Mouse (Mus musculus): Measurements from ENCODE around the gene Fgfr2.

Fgfr2 gene

GRCm38 (mm10) chr7:132282576-132282975, 840.6 kb downstream of the Fgfr2 start:
- peaks cover 13% of the 10 kb centered on the region for H3K4me1 ChIP-seq (replicated peaks; ENCODE audit: low read depth, low read length)
- H3K36me3 ChIP-seq (ENCODE audit: insufficient read depth, low read length), result no peaks in the 10 kb centered on the region
- no peaks in the 10 kb centered on the region for H3K27me3 ChIP-seq (ENCODE audit: insufficient read depth, low read length)
- TF ChIP-seq NANOG (IDR thresholded peaks at IDR 0.05; ENCODE audit: borderline replicate concordance, low read length), result no peak
- TF ChIP-seq CTCF (conservative IDR thresholded peaks at IDR 0.05; ENCODE audit: low read length), result no peak
- no peak for TF ChIP-seq POU5F1 (IDR thresholded peaks at IDR 0.05; ENCODE audit: borderline replicate concordance, low read length)
- no peak overlapping the region for H3K4me3 ChIP-seq (replicated peaks; ENCODE audit: low read length)
- no peaks in the 10 kb centered on the region for H3K9me3 ChIP-seq (ENCODE audit: low read length)

DNA sequence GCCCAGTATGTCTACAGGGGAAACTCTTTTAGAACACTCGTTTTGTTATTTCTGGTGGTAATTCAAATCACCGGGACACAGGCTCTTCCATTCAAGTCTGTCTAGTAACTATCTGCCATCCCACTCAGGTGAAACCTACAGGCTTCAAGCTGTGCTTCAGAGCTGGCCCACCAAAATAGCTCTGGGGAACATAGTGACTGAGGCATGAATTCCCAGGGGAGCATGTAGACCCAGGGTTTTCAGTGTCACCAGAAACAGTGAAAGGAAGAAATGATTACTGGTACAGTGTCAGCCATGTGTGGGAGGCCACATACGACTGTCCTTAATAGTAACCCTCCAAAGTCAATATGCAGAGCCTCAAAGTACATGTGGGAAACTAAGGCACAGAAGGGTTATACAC, 841.0 kb downstream of the Fgfr2 start:
- TF ChIP-seq CTCF (conservative IDR thresholded peaks at IDR 0.05; ENCODE audit: low read length) (no peak), POU5F1 (IDR thresholded peaks at IDR 0.05; ENCODE audit: borderline replicate concordance, low read length) (no peak), NANOG (IDR thresholded peaks at IDR 0.05; ENCODE audit: borderline replicate concordance, low read length) (no peak)
- H3K4me3 ChIP-seq (replicated peaks; ENCODE audit: low read length), result no peak overlapping the region
- peaks cover 10% of the 10 kb centered on the region for H3K4me1 ChIP-seq (replicated peaks; ENCODE audit: low read depth, low read length)

GRCm38 (mm10) chr7:132281753-132282152, 841.4 kb downstream of the Fgfr2 start:
- Histone ChIP-seq H3K36me3 (ENCODE audit: insufficient read depth, low read length) (no peaks in the 10 kb centered on the region), H3K4me1 (replicated peaks; ENCODE audit: low read depth, low read length) (peaks cover 5% of the 10 kb centered on the region), H3K9me3 (ENCODE audit: low read length) (no peaks in the 10 kb centered on the region), H3K27me3 (ENCODE audit: insufficient read depth, low read length) (no peaks in the 10 kb centered on the region), H3K4me3 (replicated peaks; ENCODE audit: low read length) (no peak overlapping the region)
- TF ChIP-seq POU5F1 (IDR thresholded peaks at IDR 0.05; ENCODE audit: borderline replicate concordance, low read length), result no peak
- no peak for TF ChIP-seq NANOG (IDR thresholded peaks at IDR 0.05; ENCODE audit: borderline replicate concordance, low read length)
- no peak for TF ChIP-seq CTCF (conservative IDR thresholded peaks at IDR 0.05; ENCODE audit: low read length)

More for the DNA sequence above, 841.0 kb downstream of the Fgfr2 start:
- H3K27me3 ChIP-seq (ENCODE audit: insufficient read depth, low read length), result no peaks in the 10 kb centered on the region
- H3K9me3 ChIP-seq (ENCODE audit: low read length), result no peaks in the 10 kb centered on the region
- H3K36me3 ChIP-seq (ENCODE audit: insufficient read depth, low read length), result no peaks in the 10 kb centered on the region

GRCm38 (mm10) chr7:132278658-132279057, 844.5 kb downstream of the Fgfr2 start:
- no peaks in the 10 kb centered on the region for H3K27me3 ChIP-seq (ENCODE audit: insufficient read depth, low read length)
- TF ChIP-seq POU5F1 (IDR thresholded peaks at IDR 0.05; ENCODE audit: borderline replicate concordance, low read length) (no peak), CTCF (conservative IDR thresholded peaks at IDR 0.05; ENCODE audit: low read length) (no peak), NANOG (IDR thresholded peaks at IDR 0.05; ENCODE audit: borderline replicate concordance, low read length) (no peak)

DNA sequence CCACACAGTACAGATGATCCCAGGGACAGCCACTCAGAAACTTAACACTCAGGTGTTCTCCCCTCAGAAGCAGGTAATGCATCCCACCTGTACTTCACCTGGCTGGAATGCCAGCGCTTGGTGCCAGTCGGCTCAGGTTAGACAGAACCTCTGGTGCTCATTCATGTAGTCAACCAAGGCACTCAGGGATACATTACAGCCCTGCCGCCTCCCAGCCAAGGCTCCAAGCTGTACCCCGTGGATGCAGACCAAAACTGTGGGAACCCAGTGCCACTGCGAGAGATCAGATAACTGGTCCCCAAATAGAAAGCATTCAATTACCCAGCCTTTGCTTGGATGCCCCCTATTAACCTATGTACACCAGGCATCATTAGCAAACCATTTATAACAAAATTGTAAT, 846.9 kb downstream of the Fgfr2 start:
- Histone ChIP-seq H3K9me3 (ENCODE audit: low read length) (no peaks in the 10 kb centered on the region), H3K36me3 (ENCODE audit: insufficient read depth, low read length) (no peaks in the 10 kb centered on the region), H3K27me3 (ENCODE audit: insufficient read depth, low read length) (no peaks in the 10 kb centered on the region), H3K4me3 (replicated peaks; ENCODE audit: low read length) (no peak overlapping the region), H3K4me1 (replicated peaks; ENCODE audit: low read depth, low read length) (no peaks in the 10 kb centered on the region)
- TF ChIP-seq NANOG (IDR thresholded peaks at IDR 0.05; ENCODE audit: borderline replicate concordance, low read length) (no peak), POU5F1 (IDR thresholded peaks at IDR 0.05; ENCODE audit: borderline replicate concordance, low read length) (no peak), CTCF (conservative IDR thresholded peaks at IDR 0.05; ENCODE audit: low read length) (no peak)

More at GRCm38 (mm10) chr7:132278658-132279057, 844.5 kb downstream of the Fgfr2 start:
- no peaks in the 10 kb centered on the region for H3K9me3 ChIP-seq (ENCODE audit: low read length)
- H3K36me3 ChIP-seq (ENCODE audit: insufficient read depth, low read length), result no peaks in the 10 kb centered on the region
- H3K4me3 ChIP-seq (replicated peaks; ENCODE audit: low read length), result no peak overlapping the region
- no peaks in the 10 kb centered on the region for H3K4me1 ChIP-seq (replicated peaks; ENCODE audit: low read depth, low read length)

DNA sequence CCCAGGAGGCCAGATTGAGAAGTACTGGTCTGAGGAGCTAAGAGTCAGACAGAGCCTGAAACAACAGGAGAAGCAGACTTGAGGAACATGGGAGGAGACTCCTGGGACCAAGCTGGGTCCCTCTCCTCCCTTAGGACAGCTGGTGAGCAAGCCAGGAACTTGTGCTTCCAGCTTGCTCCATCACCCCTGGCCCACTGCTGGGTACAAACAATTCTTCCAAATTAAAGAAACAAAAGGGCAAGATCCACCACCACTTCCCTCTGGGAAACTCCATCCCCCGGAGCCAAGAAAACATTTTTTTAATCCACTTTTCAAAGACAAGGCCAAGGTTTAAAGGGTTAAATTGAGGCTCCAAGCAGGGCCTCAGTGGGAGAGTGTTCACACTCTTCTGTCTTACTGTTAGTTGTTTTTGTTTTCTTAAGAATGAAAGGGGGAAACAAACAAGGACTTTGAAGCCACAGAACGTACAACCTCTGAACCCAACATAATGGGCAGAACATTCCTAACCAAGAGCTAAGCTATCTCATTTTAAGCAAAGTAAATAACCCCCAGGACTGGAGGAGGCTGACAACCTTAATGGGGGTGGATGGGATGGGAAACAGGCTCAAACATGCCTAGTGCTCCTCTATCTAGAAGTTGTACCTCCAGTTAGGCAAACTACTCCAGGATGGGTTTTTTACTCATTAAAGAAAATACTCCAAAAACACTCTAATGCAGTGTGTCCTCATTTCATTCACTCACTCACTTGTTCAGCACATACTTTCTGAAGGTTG, 849.2 kb downstream of the Fgfr2 start:
- peaks cover 1% of the 10 kb centered on the region; the same call in 1 of the 2 replicates for H3K4me1 ChIP-seq (replicated peaks; ENCODE audit: low read depth, low read length)
- no peak overlapping the region for H3K4me3 ChIP-seq (replicated peaks; ENCODE audit: low read length)
- H3K27me3 ChIP-seq (ENCODE audit: insufficient read depth, low read length), result no peaks in the 10 kb centered on the region; the same call in 1 of the 2 replicates
- TF ChIP-seq CTCF (conservative IDR thresholded peaks at IDR 0.05; ENCODE audit: low read length) (no peak), POU5F1 (IDR thresholded peaks at IDR 0.05; ENCODE audit: borderline replicate concordance, low read length) (no peak), NANOG (IDR thresholded peaks at IDR 0.05; ENCODE audit: borderline replicate concordance, low read length) (no peak)
- no peaks in the 10 kb centered on the region for H3K36me3 ChIP-seq (ENCODE audit: insufficient read depth, low read length)
- H3K9me3 ChIP-seq (ENCODE audit: low read length), result no peaks in the 10 kb centered on the region

DNA sequence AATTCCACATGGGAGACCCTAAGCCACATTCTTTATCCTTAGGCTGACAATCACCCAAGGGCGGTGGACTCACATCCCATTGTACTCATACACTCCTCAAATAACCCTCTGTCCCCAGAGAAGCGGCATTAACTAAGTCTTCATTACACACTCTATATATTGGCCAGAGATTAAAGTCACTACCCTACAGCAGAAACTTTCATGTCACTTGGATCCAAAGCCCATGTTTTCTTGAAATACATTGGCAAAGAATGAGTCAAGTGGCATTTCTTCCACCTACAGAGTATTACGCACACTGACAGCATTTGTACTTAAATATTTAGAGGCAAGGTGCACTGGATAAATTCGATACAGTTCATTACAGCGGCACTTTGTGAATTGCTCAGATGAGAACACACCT, 850.2 kb downstream of the Fgfr2 start:
- H3K4me1 ChIP-seq (replicated peaks; ENCODE audit: low read depth, low read length), result peaks cover 4% of the 10 kb centered on the region; the same call in 1 of the 2 replicates
- no peaks in the 10 kb centered on the region for H3K36me3 ChIP-seq (ENCODE audit: insufficient read depth, low read length)
- H3K4me3 ChIP-seq (replicated peaks; ENCODE audit: low read length), result no peak overlapping the region
- no peak for TF ChIP-seq NANOG (IDR thresholded peaks at IDR 0.05; ENCODE audit: borderline replicate concordance, low read length)
- TF ChIP-seq POU5F1 (IDR thresholded peaks at IDR 0.05; ENCODE audit: borderline replicate concordance, low read length), result no peak
- no peak for TF ChIP-seq CTCF (conservative IDR thresholded peaks at IDR 0.05; ENCODE audit: low read length)
- no peaks in the 10 kb centered on the region for H3K9me3 ChIP-seq (ENCODE audit: low read length)
- no peaks in the 10 kb centered on the region; the same call in 1 of the 2 replicates for H3K27me3 ChIP-seq (ENCODE audit: insufficient read depth, low read length)

DNA sequence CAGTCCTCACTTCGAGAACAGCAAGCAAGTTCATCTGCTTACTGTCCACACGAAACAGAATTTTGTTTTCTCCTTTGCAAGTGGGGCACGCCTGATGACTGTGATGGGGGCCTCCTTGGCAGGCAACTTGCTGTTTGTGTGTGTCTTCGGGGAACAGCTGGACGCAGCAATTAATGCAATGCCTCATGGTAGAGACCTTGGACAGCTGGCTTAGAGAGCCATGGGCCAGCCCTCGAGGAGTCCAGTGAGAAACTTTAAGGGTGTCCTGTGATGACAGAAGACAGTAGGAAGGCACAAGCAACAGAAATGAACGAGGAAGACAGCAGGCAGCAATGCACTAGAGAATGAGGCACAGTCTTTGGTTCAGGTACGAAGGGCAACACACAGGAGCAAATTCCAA, 852.8 kb downstream of the Fgfr2 start:
- H3K9me3 ChIP-seq (ENCODE audit: low read length), result no peaks in the 10 kb centered on the region
- H3K27me3 ChIP-seq (ENCODE audit: insufficient read depth, low read length), result no peaks in the 10 kb centered on the region; the same call in 1 of the 2 replicates
- H3K4me1 ChIP-seq (replicated peaks; ENCODE audit: low read depth, low read length), result peaks cover 12% of the 10 kb centered on the region; the same call in 1 of the 2 replicates
- no peaks in the 10 kb centered on the region for H3K36me3 ChIP-seq (ENCODE audit: insufficient read depth, low read length)
- H3K4me3 ChIP-seq (replicated peaks; ENCODE audit: low read length), result no peak overlapping the region
- TF ChIP-seq NANOG (IDR thresholded peaks at IDR 0.05; ENCODE audit: borderline replicate concordance, low read length), result no peak
- TF ChIP-seq POU5F1 (IDR thresholded peaks at IDR 0.05; ENCODE audit: borderline replicate concordance, low read length), result no peak
- TF ChIP-seq CTCF (conservative IDR thresholded peaks at IDR 0.05; ENCODE audit: low read length), result no peak

All from E14TG2a.4 (cell line).